Mouse (Mus musculus): ENCODE results near the gene Carmil1. TPM values are rescaled to one million over a fixed set of nuclear protein-coding genes. Genes with fewer than 3 reads are reported as not detected.

Carmil1 gene
- 1.2 and 3.0 TPM in 2 replicates for polyA plus RNA-seq (2012; rRNA removed)

GRCm38 (mm10) chr13:24280439-24281431, at the start of gene Carmil1:
Carmil1 (minus strand) TSS chr13:24280795.

GRCm38 (mm10) chr13:24327201-24327600, 46.6 kb upstream of the Carmil1 start, which contains the start of gene Cmah:
Cmah (plus strand) TSS chr13:24327404.

GRCm38 (mm10) chr13:23990928-23991327, 289.7 kb downstream of the Carmil1 start, which contains the start of gene Scgn:
Scgn (minus strand) TSS chr13:23991214.

Other genes starting within 250 kb of the Carmil1 start
- 0.02 and 0.11 TPM in 2 replicates for gene Cmah, start 46.6 kb upstream of the Carmil1 start, polyA plus RNA-seq (2012; rRNA removed)